Mouse (Mus musculus) liver, embryonic 14.5 days (tissue): ENCODE measurements around the gene Prkar2a.

Experiments
- CTCF ChIP-seq: IDR thresholded peaks from 2 replicates; pipeline ENCODE4 v1.5.1; 2016; ENCODE audit warnings: antibody characterized with exemption, low read depth, control low read depth
- EP300 ChIP-seq: IDR thresholded peaks from 2 replicates; pipeline ENCODE4 v1.6.1; 2016; ENCODE audit warnings: antibody characterized with exemption, low read depth

DNA sequence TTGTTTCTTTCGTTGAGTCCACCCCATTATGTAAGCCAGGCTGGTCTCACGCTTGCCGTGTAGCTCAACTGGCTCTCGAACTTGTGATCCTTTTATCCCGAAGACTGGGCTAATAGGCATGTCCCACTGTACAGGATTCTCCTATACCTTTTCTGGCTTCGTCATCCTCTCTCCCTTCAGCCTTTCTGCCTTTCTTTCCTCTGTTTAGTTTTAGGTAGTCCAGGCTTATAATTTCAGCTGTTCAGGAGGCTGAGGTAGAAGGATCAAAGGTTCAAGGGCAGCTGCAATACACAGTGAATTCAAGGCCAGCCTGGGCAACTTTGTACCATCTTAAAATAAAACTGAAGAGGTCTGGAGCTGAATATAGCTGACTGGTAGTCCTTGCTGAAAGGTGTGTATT is 1.9 kb upstream of the Prkar2a start:
- TF ChIP-seq EP300 (no peak), CTCF (no peak)
